Mouse (Mus musculus): Measurements from ENCODE around the gene Eif5a2. TPM values are rescaled to one million over a fixed set of nuclear protein-coding genes. Genes with fewer than 3 reads are reported as not detected.
A peak's percentile ranks its signal among the peaks of the same experiment; 100 is the strongest.

Eif5a2 gene
- polyA plus RNA-seq (2015; fragmentation: Nextera tagmentation; extraction: Ambion mirVana): 8.3 and 9.3 TPM in 2 replicates

GRCm38 (mm10) chr3:28780994-28781393 lies at the start of gene Eif5a2:
TSS of gene Eif5a2 (plus strand) at chr3:28781276.
- ATAC-seq: peak; percentile 99
- Histone ChIP-seq H3K4me1 (replicated peaks; ENCODE audit: control insufficient read depth, insufficient read depth, low read length) (peaks cover 17% of the 10 kb centered on the region), H3K27me3 (replicated peaks; ENCODE audit: control insufficient read depth, insufficient read depth, low read length) (no peaks in the 10 kb centered on the region), H3K36me3 (ENCODE audit: control insufficient read depth, insufficient read depth) (no peaks in the 10 kb centered on the region), H3K27ac (ENCODE audit: low read length) (no peak within 1 kb of the TSS; the same call in 1 of the 2 replicates), H3K9ac (replicated peaks; ENCODE audit: low read depth, low read length) (peak within 1 kb of the TSS; percentile 76), H3K4me3 (replicated peaks; ENCODE audit: low read length) (peak within 1 kb of the TSS; percentile 83), H3K9me3 (ENCODE audit: control insufficient read depth, low read length) (no peaks in the 10 kb centered on the region; the same call in 1 of the 2 replicates), H3K4me2 (ENCODE audit: low read length) (peak within 1 kb of the TSS; percentile 96)
- WGBS: 2% methylated on average over 43 of the region's 46 CpGs

GRCm38 (mm10) chr3:28734712-28735111 lies 46.4 kb upstream of the Eif5a2 start:
- H3K9me3 ChIP-seq (ENCODE audit: control insufficient read depth, low read length): no peaks in the 10 kb centered on the region
- H3K27ac ChIP-seq (ENCODE audit: low read length): no peak overlapping the region
- WGBS: 80% methylated on average over 2 of the region's 2 CpGs
- H3K4me1 ChIP-seq (replicated peaks; ENCODE audit: control insufficient read depth, insufficient read depth, low read length): no peaks in the 10 kb centered on the region
- H3K4me3 ChIP-seq (replicated peaks; ENCODE audit: low read length): no peak overlapping the region
- no peak for ATAC-seq
- H3K9ac ChIP-seq (replicated peaks; ENCODE audit: low read depth, low read length): no peak overlapping the region
- no peaks in the 10 kb centered on the region for H3K36me3 ChIP-seq (ENCODE audit: control insufficient read depth, insufficient read depth)
- H3K27me3 ChIP-seq (replicated peaks; ENCODE audit: control insufficient read depth, insufficient read depth, low read length): no peaks in the 10 kb centered on the region
- no peak overlapping the region for H3K4me2 ChIP-seq (ENCODE audit: low read length)

- Histone ChIP-seq H3K4me2 (ENCODE audit: low read length) (no peak overlapping the region), H3K27me3 (replicated peaks; ENCODE audit: control insufficient read depth, insufficient read depth, low read length) (no peaks in the 10 kb centered on the region), H3K9ac (replicated peaks; ENCODE audit: low read depth, low read length) (no peak overlapping the region), H3K4me3 (replicated peaks; ENCODE audit: low read length) (no peak overlapping the region), H3K36me3 (ENCODE audit: control insufficient read depth, insufficient read depth) (no peaks in the 10 kb centered on the region), H3K4me1 (replicated peaks; ENCODE audit: control insufficient read depth, insufficient read depth, low read length) (no peaks in the 10 kb centered on the region), H3K27ac (ENCODE audit: low read length) (no peak overlapping the region), H3K9me3 (ENCODE audit: control insufficient read depth, low read length) (no peaks in the 10 kb centered on the region)
- no peak for ATAC-seq
- WGBS: 31% methylated on average over 2 of the region's 2 CpGs
Observed at GRCm38 (mm10) chr3:28736981-28737380, 44.1 kb upstream of the Eif5a2 start.

- no peak overlapping the region for H3K9ac ChIP-seq (replicated peaks; ENCODE audit: low read depth, low read length)
- whole genome bisulfite sequencing: 17% methylated on average over 6 of the region's 6 CpGs
- H3K4me1 ChIP-seq (replicated peaks; ENCODE audit: control insufficient read depth, insufficient read depth, low read length): no peaks in the 10 kb centered on the region; the same call in 1 of the 2 replicates
- no peaks in the 10 kb centered on the region for H3K9me3 ChIP-seq (ENCODE audit: control insufficient read depth, low read length)
- H3K4me2 ChIP-seq (ENCODE audit: low read length): no peak overlapping the region
- H3K4me3 ChIP-seq (replicated peaks; ENCODE audit: low read length): no peak overlapping the region
- no peak overlapping the region for H3K27ac ChIP-seq (ENCODE audit: low read length)
- H3K36me3 ChIP-seq (ENCODE audit: control insufficient read depth, insufficient read depth): no peaks in the 10 kb centered on the region
- no peak for ATAC-seq
- no peaks in the 10 kb centered on the region for H3K27me3 ChIP-seq (replicated peaks; ENCODE audit: control insufficient read depth, insufficient read depth, low read length)
Observed at GRCm38 (mm10) chr3:28740353-28740752, 40.7 kb upstream of the Eif5a2 start.

- 46% methylated on average over 8 of the region's 8 CpGs for WGBS
- H3K27me3 ChIP-seq (replicated peaks; ENCODE audit: control insufficient read depth, insufficient read depth, low read length): no peaks in the 10 kb centered on the region
Observed at GRCm38 (mm10) chr3:28743251-28743650, 37.8 kb upstream of the Eif5a2 start.

GRCm38 (mm10) chr3:28745835-28746483 lies 35.1 kb upstream of the Eif5a2 start:
- Histone ChIP-seq H3K27ac (ENCODE audit: low read length) (no peak overlapping the region), H3K9me3 (ENCODE audit: control insufficient read depth, low read length) (no peaks in the 10 kb centered on the region), H3K4me1 (replicated peaks; ENCODE audit: control insufficient read depth, insufficient read depth, low read length) (peaks cover 3% of the 10 kb centered on the region), H3K36me3 (ENCODE audit: control insufficient read depth, insufficient read depth) (no peaks in the 10 kb centered on the region), H3K4me2 (ENCODE audit: low read length) (no peak overlapping the region), H3K27me3 (replicated peaks; ENCODE audit: control insufficient read depth, insufficient read depth, low read length) (no peaks in the 10 kb centered on the region), H3K4me3 (replicated peaks; ENCODE audit: low read length) (no peak overlapping the region), H3K9ac (replicated peaks; ENCODE audit: low read depth, low read length) (no peak overlapping the region)
- peak; percentile 94 for ATAC-seq
- WGBS: 35% methylated on average over 7 of the region's 7 CpGs

More at GRCm38 (mm10) chr3:28743251-28743650, 37.8 kb upstream of the Eif5a2 start:
- Histone ChIP-seq H3K4me2 (ENCODE audit: low read length) (no peak overlapping the region; the same call in 1 of the 2 replicates), H3K36me3 (ENCODE audit: control insufficient read depth, insufficient read depth) (no peaks in the 10 kb centered on the region), H3K4me3 (replicated peaks; ENCODE audit: low read length) (no peak overlapping the region), H3K4me1 (replicated peaks; ENCODE audit: control insufficient read depth, insufficient read depth, low read length) (peaks cover 3% of the 10 kb centered on the region), H3K9me3 (ENCODE audit: control insufficient read depth, low read length) (no peaks in the 10 kb centered on the region), H3K27ac (ENCODE audit: low read length) (no peak overlapping the region), H3K9ac (replicated peaks; ENCODE audit: low read depth, low read length) (no peak overlapping the region)
- ATAC-seq: peak; percentile 24

- 92% methylated on average over 3 of the region's 3 CpGs for whole genome bisulfite sequencing
Observed at GRCm38 (mm10) chr3:28748151-28748550, 32.9 kb upstream of the Eif5a2 start.

GRCm38 (mm10) chr3:28748956-28749355 lies 32.1 kb upstream of the Eif5a2 start:
- Histone ChIP-seq H3K4me3 (replicated peaks; ENCODE audit: low read length) (no peak overlapping the region), H3K27me3 (replicated peaks; ENCODE audit: control insufficient read depth, insufficient read depth, low read length) (no peaks in the 10 kb centered on the region), H3K36me3 (ENCODE audit: control insufficient read depth, insufficient read depth) (no peaks in the 10 kb centered on the region), H3K9ac (replicated peaks; ENCODE audit: low read depth, low read length) (no peak overlapping the region), H3K4me1 (replicated peaks; ENCODE audit: control insufficient read depth, insufficient read depth, low read length) (peaks cover 3% of the 10 kb centered on the region; the same call in 1 of the 2 replicates), H3K27ac (ENCODE audit: low read length) (no peak overlapping the region), H3K4me2 (ENCODE audit: low read length) (no peak overlapping the region), H3K9me3 (ENCODE audit: control insufficient read depth, low read length) (no peaks in the 10 kb centered on the region)
- no peak for ATAC-seq

More at GRCm38 (mm10) chr3:28748151-28748550, 32.9 kb upstream of the Eif5a2 start:
- Histone ChIP-seq H3K9me3 (ENCODE audit: control insufficient read depth, low read length) (no peaks in the 10 kb centered on the region), H3K4me2 (ENCODE audit: low read length) (no peak overlapping the region), H3K4me1 (replicated peaks; ENCODE audit: control insufficient read depth, insufficient read depth, low read length) (peaks cover 3% of the 10 kb centered on the region), H3K9ac (replicated peaks; ENCODE audit: low read depth, low read length) (no peak overlapping the region), H3K27me3 (replicated peaks; ENCODE audit: control insufficient read depth, insufficient read depth, low read length) (no peaks in the 10 kb centered on the region), H3K36me3 (ENCODE audit: control insufficient read depth, insufficient read depth) (no peaks in the 10 kb centered on the region), H3K27ac (ENCODE audit: low read length) (no peak overlapping the region), H3K4me3 (replicated peaks; ENCODE audit: low read length) (no peak overlapping the region)
- ATAC-seq: no peak

GRCm38 (mm10) chr3:28755477-28755876 lies 25.6 kb upstream of the Eif5a2 start:
- H3K4me3 ChIP-seq (replicated peaks; ENCODE audit: low read length): no peak overlapping the region
- H3K4me1 ChIP-seq (replicated peaks; ENCODE audit: control insufficient read depth, insufficient read depth, low read length): no peaks in the 10 kb centered on the region
- no peak for ATAC-seq
- WGBS: 49% methylated on average over 7 of the region's 7 CpGs
- H3K9ac ChIP-seq (replicated peaks; ENCODE audit: low read depth, low read length): no peak overlapping the region
- H3K27ac ChIP-seq (ENCODE audit: low read length): no peak overlapping the region
- no peaks in the 10 kb centered on the region for H3K27me3 ChIP-seq (replicated peaks; ENCODE audit: control insufficient read depth, insufficient read depth, low read length)
- no peaks in the 10 kb centered on the region for H3K9me3 ChIP-seq (ENCODE audit: control insufficient read depth, low read length)
- H3K4me2 ChIP-seq (ENCODE audit: low read length): no peak overlapping the region
- H3K36me3 ChIP-seq (ENCODE audit: control insufficient read depth, insufficient read depth): no peaks in the 10 kb centered on the region

Data from forebrain, embryonic 16.5 days (tissue).